Mouse (Mus musculus) testis, adult 2 months (tissue): ENCODE measurements around the gene Cabp1. TPM values are rescaled to one million over a fixed set of nuclear protein-coding genes. Genes with fewer than 3 reads are reported as not detected.
A peak's percentile ranks its signal among the peaks of the same experiment; 100 is the strongest.

Experiments
- H3K27ac ChIP-seq: fragments of 200-500 bp; 2 replicates; pipeline ENCODE4 v1.5.1; 2012; ENCODE audit warnings: low read depth, low read length; ENCODE audit not compliant: control insufficient read depth, insufficient read depth
- H3K27me3 ChIP-seq: fragments of 200-500 bp; 2 replicates; pipeline ENCODE4 v1.6.1; 2012; ENCODE audit warnings: mild to moderate bottlenecking, low read length, moderate library complexity; ENCODE audit not compliant: control insufficient read depth, insufficient read depth
- H3K36me3 ChIP-seq: fragments of 200-500 bp; 2 replicates; pipeline ENCODE4 v1.6.1; 2012; ENCODE audit warnings: mild to moderate bottlenecking, low read length; ENCODE audit not compliant: control insufficient read depth, insufficient read depth
- H3K4me1 ChIP-seq: fragments of 200-500 bp; 2 replicates; pipeline ENCODE4 v1.6.1; 2012; ENCODE audit warnings: low read length; ENCODE audit not compliant: control insufficient read depth, insufficient read depth
- H3K4me3 ChIP-seq: fragments of 200-500 bp; 2 replicates; pipeline ENCODE4 v1.5.1; 2012; ENCODE audit warnings: low read depth, mild to moderate bottlenecking, low read length, moderate library complexity, mixed read lengths; ENCODE audit not compliant: control insufficient read depth
- CTCF ChIP-seq: fragments of 200-500 bp; IDR thresholded peaks from 2 replicates; pipeline ENCODE4 v1.5.1; 2012; ENCODE audit warnings: low read depth, mild to moderate bottlenecking, inconsistent platforms, low read length, moderate library complexity; ENCODE audit not compliant: control insufficient read depth, insufficient read depth, insufficient replicate concordance
- POLR2A ChIP-seq: fragments of 200-500 bp; IDR thresholded peaks from 2 replicates; pipeline ENCODE4 v1.6.1; 2012; ENCODE audit warnings: low read depth, mild to moderate bottlenecking, inconsistent platforms, low read length, moderate library complexity; ENCODE audit not compliant: control insufficient read depth
- polyA plus RNA-seq: library from polyadenylated mRNA; depleted of rRNA; stranded (reverse); fragments of >200 nt; gene quantifications from 2 replicates; pipeline ENCODE4 v1.2.3, GENCODE M21; 2012

Gene Cabp1
- polyA plus RNA-seq, 1 experiment = 9.1 TPM

DNA sequence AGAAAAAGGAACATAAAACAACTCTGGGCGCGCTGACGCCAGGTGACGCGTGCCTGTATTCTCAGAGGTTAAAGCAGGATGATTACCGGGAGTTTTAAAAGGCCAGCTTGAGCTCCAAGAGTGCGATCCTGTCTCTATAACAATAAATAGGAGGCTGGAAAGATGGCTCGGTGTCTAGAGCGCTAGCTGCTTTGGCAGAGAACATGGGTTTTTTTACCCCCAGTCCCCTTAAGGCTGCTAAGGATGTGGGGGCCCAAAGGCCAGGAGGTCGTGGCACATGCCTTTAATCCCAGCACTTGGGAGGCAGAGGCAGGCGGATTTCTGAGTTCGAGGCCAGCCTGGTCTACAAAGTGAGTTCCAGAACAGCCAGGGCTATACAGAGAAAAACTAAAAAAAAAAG, 35.0 kb downstream of the Cabp1 start:
- Histone ChIP-seq H3K27me3 (no peaks in the 10 kb centered on the region), H3K4me1 (peaks cover 31% of the 10 kb centered on the region), H3K4me3 (peak overlapping the region; percentile 90), H3K36me3 (no peaks in the 10 kb centered on the region), H3K27ac (peak overlapping the region; percentile 98)
- no peak for TF ChIP-seq CTCF
- no peak for TF ChIP-seq POLR2A

DNA sequence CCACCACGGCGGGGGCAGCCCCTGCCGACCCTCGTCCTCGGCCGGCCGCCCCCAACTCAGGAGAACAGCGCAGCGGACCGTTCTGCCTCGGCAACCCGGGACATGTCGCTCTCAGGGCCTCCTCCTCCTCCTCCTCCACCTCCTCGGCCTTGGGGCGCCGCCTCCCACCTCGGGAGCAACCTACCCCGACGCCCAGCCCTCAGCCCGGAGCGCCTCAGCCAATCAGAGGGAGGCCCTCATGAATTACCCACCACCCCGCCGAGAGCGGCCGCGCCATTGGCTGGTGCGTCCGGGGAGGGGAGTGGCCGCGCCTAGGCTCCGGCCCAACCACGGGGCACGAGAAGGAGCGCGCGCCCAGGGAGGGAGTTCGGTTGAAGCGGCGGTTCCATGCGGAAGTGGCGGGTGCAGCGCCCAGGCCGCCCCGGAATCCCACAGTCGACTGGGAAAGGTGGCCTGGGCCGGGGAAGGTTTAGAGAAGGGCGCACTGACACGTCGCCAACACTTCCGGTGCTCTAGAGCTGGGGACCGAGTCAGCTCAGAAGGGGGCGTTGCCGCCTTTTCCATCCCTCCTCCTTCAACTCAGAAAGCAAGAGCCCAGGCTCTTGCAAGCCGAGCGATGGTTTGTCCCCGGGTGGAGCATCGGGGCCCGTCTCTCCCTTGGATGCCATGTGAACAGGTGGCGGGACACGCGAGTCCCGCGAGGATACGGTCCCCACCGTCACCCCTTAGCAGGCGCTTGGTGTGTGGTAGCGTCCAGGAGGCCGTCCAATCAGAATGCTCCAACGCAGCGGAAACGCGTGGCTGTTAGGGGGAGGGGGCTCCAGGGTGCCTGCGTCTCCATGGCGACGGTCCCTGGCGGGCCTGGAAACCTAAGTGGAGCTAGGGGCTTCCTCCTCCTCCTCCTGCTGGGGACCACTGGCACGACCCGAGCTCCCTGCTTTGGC, 35.9 kb downstream of the Cabp1 start, which contains the start of gene Mlec:
TSS of gene Mlec (minus strand) at position 140 of the 944 bp plus-strand sequence.
- TF ChIP-seq CTCF = no peak
- peak; percentile 96 for TF ChIP-seq POLR2A
- Histone ChIP-seq H3K27ac (peak within 1 kb of the TSS; percentile 98), H3K4me1 (peaks cover 27% of the 10 kb centered on the region), H3K36me3 (no peaks in the 10 kb centered on the region), H3K4me3 (peak within 1 kb of the TSS; percentile 90), H3K27me3 (no peaks in the 10 kb centered on the region)

DNA sequence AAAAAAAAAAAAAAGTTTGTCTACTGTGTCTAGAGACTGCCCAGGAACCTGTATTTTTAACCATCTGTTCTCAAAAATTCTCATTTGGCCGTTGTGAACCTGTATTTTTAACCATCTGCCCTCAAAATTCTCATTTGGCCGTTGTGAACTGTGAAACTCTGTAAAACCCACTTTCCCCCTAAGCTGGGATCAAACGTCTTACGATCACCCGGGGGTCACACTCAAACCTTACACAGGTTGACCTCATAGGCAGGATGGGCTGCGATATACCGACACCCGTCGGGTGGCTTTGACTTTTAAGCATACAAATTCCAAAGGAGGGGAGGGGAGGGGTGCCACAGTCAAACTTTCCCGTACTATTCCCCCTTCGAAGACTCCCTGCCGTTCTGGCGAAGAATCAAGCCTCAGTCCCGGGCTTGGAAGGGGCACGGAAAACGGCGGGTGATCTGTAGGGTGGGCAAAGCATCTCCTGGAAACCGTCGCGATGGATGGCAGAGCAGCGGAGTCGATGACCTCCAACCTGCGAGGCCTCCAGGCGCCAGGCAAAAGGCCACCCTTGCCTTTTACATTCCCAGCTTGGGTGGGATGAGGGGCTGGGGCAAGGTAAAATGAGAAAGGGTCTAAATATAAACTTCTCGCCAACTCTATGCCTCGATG, 37.1 kb downstream of the Cabp1 start:
- Histone ChIP-seq H3K4me3 (peak overlapping the region; percentile 90), H3K4me1 (peaks cover 29% of the 10 kb centered on the region), H3K36me3 (no peaks in the 10 kb centered on the region; the same call in 1 of the 2 replicates), H3K27ac (peak overlapping the region; percentile 22), H3K27me3 (no peaks in the 10 kb centered on the region)
- no peak; the same call in 1 of the 2 replicates for TF ChIP-seq POLR2A
- no peak for TF ChIP-seq CTCF

DNA sequence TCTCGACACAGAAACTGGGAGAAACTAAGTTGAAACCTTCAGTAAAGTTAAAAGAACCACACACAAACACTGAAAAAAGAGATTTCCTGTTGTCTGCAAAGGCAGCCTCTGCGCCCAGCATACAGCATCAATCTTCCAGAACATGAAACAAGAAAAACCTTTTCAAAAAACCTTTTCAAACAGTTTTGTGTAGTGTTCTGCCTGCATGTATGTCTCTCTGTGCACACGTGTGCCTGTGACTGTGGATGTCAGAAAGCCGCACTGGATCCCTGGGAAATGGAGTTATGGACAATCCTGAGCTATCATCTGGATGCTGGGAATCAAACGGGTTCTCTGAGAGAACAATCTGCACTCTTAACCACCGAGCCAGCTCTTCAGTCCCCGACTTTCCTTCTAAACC, 37.8 kb downstream of the Cabp1 start:
- Histone ChIP-seq H3K4me1 (peaks cover 28% of the 10 kb centered on the region), H3K36me3 (no peaks in the 10 kb centered on the region; the same call in 1 of the 2 replicates), H3K27me3 (no peaks in the 10 kb centered on the region), H3K4me3 (peak overlapping the region; percentile 57), H3K27ac (no peak overlapping the region)
- TF ChIP-seq POLR2A (no peak), CTCF (no peak)

DNA sequence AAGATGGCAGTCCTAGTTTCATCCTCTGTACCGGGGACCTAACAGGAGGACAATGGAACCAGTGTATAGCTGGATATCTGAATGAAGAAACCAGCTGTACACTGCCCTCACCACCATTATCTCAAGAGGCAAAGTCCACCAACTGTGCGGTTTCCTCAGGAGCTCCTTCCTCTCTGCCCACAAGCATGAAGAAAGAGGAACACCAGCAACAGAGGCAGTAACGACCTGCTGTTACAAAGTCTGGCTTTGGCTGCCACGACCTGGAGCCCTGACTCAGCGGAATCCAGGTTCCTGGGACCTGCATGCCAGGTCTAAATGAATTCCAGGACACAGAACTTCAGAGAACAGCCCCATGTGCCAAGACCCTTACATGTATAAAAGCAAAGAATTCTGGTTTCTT, 38.4 kb downstream of the Cabp1 start:
- Histone ChIP-seq H3K36me3 (no peaks in the 10 kb centered on the region; the same call in 1 of the 2 replicates), H3K4me3 (peak overlapping the region; percentile 42), H3K4me1 (peaks cover 26% of the 10 kb centered on the region), H3K27me3 (no peaks in the 10 kb centered on the region), H3K27ac (peak overlapping the region; percentile 3; the same call in 1 of the 2 replicates)
- no peak for TF ChIP-seq POLR2A
- TF ChIP-seq CTCF = no peak

DNA sequence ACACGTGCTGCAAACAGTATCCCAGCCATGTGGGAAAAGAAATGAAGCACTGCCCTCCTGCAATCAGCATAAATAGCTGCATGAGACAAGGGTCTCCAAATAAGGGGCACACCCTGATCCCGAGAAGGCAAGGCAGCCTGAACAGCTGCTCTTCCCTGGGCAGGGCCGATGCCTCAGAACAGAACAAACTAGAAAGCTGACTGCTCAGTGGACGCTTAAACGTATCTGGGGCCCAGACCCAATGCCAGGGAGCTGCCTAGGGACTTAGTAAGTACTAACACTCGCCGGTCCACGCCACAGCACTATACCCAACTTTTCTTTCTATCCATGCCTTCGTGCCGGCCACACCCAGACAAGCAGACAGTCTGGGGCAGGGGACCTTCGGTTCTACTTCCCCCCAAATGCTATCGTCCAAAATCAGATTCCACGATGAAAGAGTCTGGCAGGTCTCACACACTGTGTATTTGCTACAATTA, 39.0 kb downstream of the Cabp1 start:
- 0 out of 2 replicates have a peak overlapping the region, but pooled peaks have one; percentile 3 for H3K27ac ChIP-seq
- H3K4me1 ChIP-seq = peaks cover 23% of the 10 kb centered on the region
- TF ChIP-seq CTCF = no peak
- no peak for TF ChIP-seq POLR2A
- H3K27me3 ChIP-seq = no peaks in the 10 kb centered on the region
- H3K36me3 ChIP-seq = peaks cover 1% of the 10 kb centered on the region
- H3K4me3 ChIP-seq = peak overlapping the region; percentile 42

DNA sequence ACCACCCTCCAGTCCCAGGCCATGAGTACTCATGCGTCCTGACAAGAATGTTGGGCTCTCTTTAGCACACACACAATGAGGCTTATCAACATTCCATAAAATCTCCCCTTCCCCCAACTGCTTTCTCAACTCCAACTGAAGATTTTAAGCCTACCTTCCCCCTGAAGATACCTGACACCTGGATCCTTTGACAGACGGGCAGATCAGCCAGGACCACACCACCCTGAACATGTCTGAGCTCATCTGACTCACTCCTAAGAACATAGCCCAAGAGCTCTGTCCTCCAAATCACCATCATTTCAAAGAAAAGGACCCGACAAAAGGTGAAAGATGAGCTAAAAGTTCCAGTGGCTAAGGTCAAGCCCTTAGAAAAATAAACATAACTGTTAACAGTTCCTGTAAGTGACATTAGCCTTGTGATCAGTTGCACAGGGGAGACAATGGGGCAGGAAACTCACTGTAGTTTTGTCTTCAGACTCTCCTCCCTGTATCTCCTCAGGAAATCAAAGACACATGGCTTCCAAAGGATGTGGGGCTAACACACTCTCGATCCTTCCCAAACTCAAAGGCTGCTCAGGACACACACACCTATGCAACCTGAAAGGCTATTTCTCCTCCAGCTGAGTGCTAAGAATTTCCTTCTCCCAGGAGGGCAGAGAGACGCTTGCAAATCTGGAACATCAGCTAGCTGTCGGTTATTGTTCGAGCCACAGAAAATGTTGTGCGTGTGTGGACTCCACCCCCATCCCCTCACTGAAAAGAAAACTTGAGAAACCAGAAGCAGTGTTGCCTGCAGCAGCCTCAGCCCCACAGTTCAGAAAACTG, 41.8 kb downstream of the Cabp1 start:
- TF ChIP-seq POLR2A (no peak), CTCF (no peak)
- Histone ChIP-seq H3K4me3 (no peak overlapping the region), H3K4me1 (peaks cover 22% of the 10 kb centered on the region), H3K27ac (no peak overlapping the region), H3K36me3 (peaks cover 1% of the 10 kb centered on the region), H3K27me3 (no peaks in the 10 kb centered on the region)
